Comparison of ENCODE assay signal across 8 mouse cellular contexts in genomic region chr8:120227891-120228591, GRCm38 (mm10). TPM values are rescaled to one million over a fixed set of nuclear protein-coding genes. Genes with fewer than 3 reads are reported as not detected.
DNase-seq lines count a peak whose midpoint lies in the region; ATAC-seq and TF ChIP-seq lines count a peak whose summit lies in the region.

Gse1 (plus strand) TSS chr8:120228456.

- 1% methylated on average over 45 of the region's 52 CpGs for WGBS in hindbrain, embryonic 16.5 days

- peak within 1 kb of the TSS; percentile 91 for H3K4me2 ChIP-seq in hindbrain, embryonic 16.5 days (ENCODE audit: low read length)

- H3K4me3 ChIP-seq in hindbrain, embryonic 16.5 days (ENCODE audit: low read length), result peak within 1 kb of the TSS; percentile 72
- peak within 1 kb of the TSS; percentile 47 for H3K4me3 ChIP-seq in left cerebral cortex, adult 2 months

- intact Hi-C loops in left cerebral cortex, adult 2 months (cut with DNase I), result loop anchor here (2.0 kb wide), 1 partner anchor 37 kb away; no protein-coding TSS in a partner anchor

- TF ChIP-seq CTCF in left cerebral cortex, adult 2 months (IDR thresholded peaks at IDR 0.05), result no peak

- peak; percentile 78 for ATAC-seq in hindbrain, embryonic 16.5 days

- H3K27me3 ChIP-seq in hindbrain, embryonic 16.5 days (replicated peaks; ENCODE audit: control insufficient read depth, insufficient read depth, low read length), result no peaks in the 10 kb centered on the region; the same call in 1 of the 2 replicates

- peak within 1 kb of the TSS; percentile 76 for H3K9ac ChIP-seq in hindbrain, embryonic 16.5 days (ENCODE audit: low read depth, low read length)

- DNase-seq in layer of hippocampus, adult 11-12 months (ENCODE audit: low spot score), result peak; percentile 69
- DNase-seq in layer of hippocampus, adult 9-10 months (ENCODE audit: low spot score), result no peak
- peak; percentile 46 to 68 for DNase-seq in cerebellum, postnatal 36 days
- peak; percentile 83 for DNase-seq in gastrocnemius, postnatal 10 days
- DNase-seq in left cerebral cortex, adult 2 months (ENCODE audit: extremely low spot score in 1 of 2, low spot score in 2 of 2), result peak; percentile 66 to 75
- peak; percentile 82 to 89 for DNase-seq in lung, postnatal 4 days
- peak; percentile 67 for DNase-seq in right cerebral cortex, postnatal 25 days

- H3K9me3 ChIP-seq in hindbrain, embryonic 16.5 days (ENCODE audit: control insufficient read depth, low read length), result no peaks in the 10 kb centered on the region

- peak within 1 kb of the TSS; percentile 76 for H3K27ac ChIP-seq in hindbrain, embryonic 16.5 days (ENCODE audit: low read depth, low read length)
- H3K27ac ChIP-seq in left cerebral cortex, adult 2 months, result peak within 1 kb of the TSS; percentile 64

- H3K36me3 ChIP-seq in hindbrain, embryonic 16.5 days (ENCODE audit: control insufficient read depth, insufficient read depth, low read length), result no peaks in the 10 kb centered on the region

- peaks cover 49% of the 10 kb centered on the region for H3K4me1 ChIP-seq in hindbrain, embryonic 16.5 days (ENCODE audit: control insufficient read depth, insufficient read depth, low read depth, low read length)

RNA-seq across cellular contexts. Expression of gene Gse1, which starts in this region (rescaled TPM):
- 10 to 100 TPM; 25.5 to 38.6 TPM for total RNA-seq in gastrocnemius, postnatal 10 days (2021)
- polyA plus RNA-seq in hindbrain, embryonic 16.5 days (2015; fragmentation: Nextera tagmentation; extraction: Ambion mirVana), result 10.7 and 14.8 TPM in 2 replicates
- total RNA-seq in left cerebral cortex, adult 2 months (2021), result 100 to 1,000 TPM in 1 of 2 experiments, 10 to 100 TPM in 1; 77.7 to 105 TPM
